In genomic region chr17:45565103-45565502, GRCm38 (mm10) we compare ENCODE assay signal across 8 mouse cellular contexts. TPM values are rescaled to one million over a fixed set of nuclear protein-coding genes. Genes with fewer than 3 reads are reported as not detected.
DNase-seq lines count a peak whose midpoint lies in the region; ATAC-seq lines count a peak whose summit lies in the region.

No protein-coding gene starts in this region.

- ATAC-seq in kidney, embryonic 14.5 days (ENCODE audit: low FRiP score, low TSS enrichment), result no peak
- no peak for ATAC-seq in embryonic facial prominence, embryonic 14.5 days (ENCODE audit: low read depth)
- ATAC-seq in neural tube, embryonic 13.5 days (ENCODE audit: low read depth), result no peak

- peaks cover 4% of the 10 kb centered on the region; the same call in 1 of the 2 replicates for H3K4me1 ChIP-seq in kidney, embryonic 14.5 days (ENCODE audit: control insufficient read depth, insufficient read depth, low read length)
- H3K4me1 ChIP-seq in embryonic facial prominence, embryonic 14.5 days (ENCODE audit: control insufficient read depth, insufficient read depth, low read length), result peaks cover 10% of the 10 kb centered on the region
- H3K4me1 ChIP-seq in limb, embryonic 10.5 days, result peaks cover 20% of the 10 kb centered on the region
- H3K4me1 ChIP-seq in neural tube, embryonic 13.5 days (replicated peaks), result peaks cover 56% of the 10 kb centered on the region

- no peaks in the 10 kb centered on the region for H3K9me3 ChIP-seq in kidney, embryonic 14.5 days (ENCODE audit: control insufficient read depth, low read length)
- H3K9me3 ChIP-seq in embryonic facial prominence, embryonic 14.5 days (ENCODE audit: control insufficient read depth, low read length), result no peaks in the 10 kb centered on the region
- no peaks in the 10 kb centered on the region for H3K9me3 ChIP-seq in limb, embryonic 10.5 days (replicated peaks)
- H3K9me3 ChIP-seq in neural tube, embryonic 13.5 days, result no peaks in the 10 kb centered on the region

- no peak for DNase-seq in kidney, postnatal 10 days
- no peak for DNase-seq in embryonic facial prominence, embryonic 14.5 days (ENCODE audit: low spot score)
- no peak for DNase-seq in limb, embryonic 10.5 days (ENCODE audit: low spot score)
- DNase-seq in embryo, embryonic 9.5 days (ENCODE audit: extremely low spot score), result no peak
- DNase-seq in MN1 (ENCODE audit: low spot score), result no peak
- DNase-seq in urinary bladder, postnatal 10 days (ENCODE audit: low spot score), result no peak

- H3K4me3 ChIP-seq in kidney, embryonic 14.5 days (ENCODE audit: low read length), result peak overlapping the region; percentile 89
- H3K4me3 ChIP-seq in embryonic facial prominence, embryonic 14.5 days (ENCODE audit: low read depth, low read length), result peak overlapping the region; percentile 62
- peak overlapping the region; percentile 87 for H3K4me3 ChIP-seq in limb, embryonic 10.5 days
- peak overlapping the region; percentile 81 for H3K4me3 ChIP-seq in neural tube, embryonic 13.5 days

- H3K9ac ChIP-seq in kidney, embryonic 14.5 days (ENCODE audit: low read depth, low read length), result peak overlapping the region; percentile 89; the same call in 1 of the 2 replicates
- H3K9ac ChIP-seq in embryonic facial prominence, embryonic 14.5 days (ENCODE audit: low read depth, low read length), result peak overlapping the region; percentile 82
- H3K9ac ChIP-seq in neural tube, embryonic 13.5 days, result peak overlapping the region; percentile 92

- 94% methylated on average over 11 of the region's 11 CpGs for WGBS in kidney, embryonic 14.5 days
- 92% methylated on average over 11 of the region's 11 CpGs for WGBS in embryonic facial prominence, embryonic 14.5 days
- WGBS in limb, embryonic 10.5 days, result 97% methylated on average over 11 of the region's 11 CpGs
- 95% methylated on average over 11 of the region's 11 CpGs for WGBS in neural tube, embryonic 13.5 days

- no peak overlapping the region for H3K27ac ChIP-seq in kidney, embryonic 14.5 days (ENCODE audit: low read depth, low read length)
- H3K27ac ChIP-seq in embryonic facial prominence, embryonic 14.5 days (replicated peaks; ENCODE audit: low read depth, low read length), result 0 out of 2 replicates have a peak overlapping the region, but pooled peaks have one; percentile 73
- 0 out of 2 replicates have a peak overlapping the region, but pooled peaks have one; percentile 95 for H3K27ac ChIP-seq in limb, embryonic 10.5 days
- no peak overlapping the region for H3K27ac ChIP-seq in neural tube, embryonic 13.5 days (replicated peaks)

- H3K36me3 ChIP-seq in kidney, embryonic 14.5 days (ENCODE audit: control insufficient read depth, insufficient read depth, low read length), result peaks cover 51% of the 10 kb centered on the region
- H3K36me3 ChIP-seq in embryonic facial prominence, embryonic 14.5 days (ENCODE audit: control insufficient read depth, insufficient read depth, low read length), result peaks cover 51% of the 10 kb centered on the region
- peaks cover 51% of the 10 kb centered on the region for H3K36me3 ChIP-seq in limb, embryonic 10.5 days
- peaks cover 50% of the 10 kb centered on the region for H3K36me3 ChIP-seq in neural tube, embryonic 13.5 days

- no peaks in the 10 kb centered on the region for H3K27me3 ChIP-seq in kidney, embryonic 14.5 days (ENCODE audit: control insufficient read depth, insufficient read depth, low read length)
- no peaks in the 10 kb centered on the region for H3K27me3 ChIP-seq in embryonic facial prominence, embryonic 14.5 days (replicated peaks; ENCODE audit: control insufficient read depth, insufficient read depth, low read length)
- no peaks in the 10 kb centered on the region for H3K27me3 ChIP-seq in limb, embryonic 10.5 days (ENCODE audit: low read depth, poor library complexity, severe bottlenecking)
- H3K27me3 ChIP-seq in neural tube, embryonic 13.5 days, result no peaks in the 10 kb centered on the region

- peak overlapping the region; percentile 85 for H3K4me2 ChIP-seq in kidney, embryonic 14.5 days (replicated peaks; ENCODE audit: low read depth, low read length)
- peak overlapping the region; percentile 93 for H3K4me2 ChIP-seq in embryonic facial prominence, embryonic 14.5 days (ENCODE audit: low read depth, low read length)
- peak overlapping the region; percentile 96 for H3K4me2 ChIP-seq in neural tube, embryonic 13.5 days

RNA-seq across cellular contexts. Expression of gene Slc35b2, which starts 1.4 kb away (rescaled TPM):
- 122 and 140 TPM in 2 replicates for polyA plus RNA-seq in kidney, embryonic 14.5 days (2014; fragmentation: Nextera tagmentation; extraction: Ambion mirVana)
- 139 and 143 TPM in 2 replicates for polyA plus RNA-seq in embryonic facial prominence, embryonic 14.5 days (2014; fragmentation: Nextera tagmentation; extraction: Ambion mirVana)
- 102 and 105 TPM in 2 replicates for polyA plus RNA-seq in limb, embryonic 10.5 days (2016; fragmentation: Nextera tagmentation; extraction: Ambion mirVana)
- polyA plus RNA-seq in neural tube, embryonic 13.5 days (2015; fragmentation: Nextera tagmentation; extraction: Ambion mirVana), result 75.0 and 84.2 TPM in 2 replicates

RNA-seq across cellular contexts. Expression of gene Hsp90ab1, which starts 8.0 kb away (rescaled TPM):
- 1,653 and 1,961 TPM in 2 replicates for polyA plus RNA-seq in kidney, embryonic 14.5 days (2014; fragmentation: Nextera tagmentation; extraction: Ambion mirVana)
- polyA plus RNA-seq in embryonic facial prominence, embryonic 14.5 days (2014; fragmentation: Nextera tagmentation; extraction: Ambion mirVana), result 1,431 and 1,467 TPM in 2 replicates
- polyA plus RNA-seq in limb, embryonic 10.5 days (2016; fragmentation: Nextera tagmentation; extraction: Ambion mirVana), result 2,007 and 2,405 TPM in 2 replicates
- 1,589 and 1,622 TPM in 2 replicates for polyA plus RNA-seq in neural tube, embryonic 13.5 days (2015; fragmentation: Nextera tagmentation; extraction: Ambion mirVana)

RNA-seq across cellular contexts. Expression of gene Nfkbie, which starts 9.6 kb away (rescaled TPM):
- 3.5 and 4.8 TPM in 2 replicates for polyA plus RNA-seq in kidney, embryonic 14.5 days (2014; fragmentation: Nextera tagmentation; extraction: Ambion mirVana)
- 4.3 and 4.7 TPM in 2 replicates for polyA plus RNA-seq in embryonic facial prominence, embryonic 14.5 days (2014; fragmentation: Nextera tagmentation; extraction: Ambion mirVana)
- polyA plus RNA-seq in limb, embryonic 10.5 days (2016; fragmentation: Nextera tagmentation; extraction: Ambion mirVana), result 5.1 and 5.2 TPM in 2 replicates
- polyA plus RNA-seq in neural tube, embryonic 13.5 days (2015; fragmentation: Nextera tagmentation; extraction: Ambion mirVana), result 5.3 and 5.6 TPM in 2 replicates

RNA-seq across cellular contexts. Expression of gene Tmem151b, which starts 15.6 kb away (rescaled TPM):
- polyA plus RNA-seq in kidney, embryonic 14.5 days (2014; fragmentation: Nextera tagmentation; extraction: Ambion mirVana), result 1.7 and 2.0 TPM in 2 replicates
- 1.7 and 2.8 TPM in 2 replicates for polyA plus RNA-seq in embryonic facial prominence, embryonic 14.5 days (2014; fragmentation: Nextera tagmentation; extraction: Ambion mirVana)
- polyA plus RNA-seq in limb, embryonic 10.5 days (2016; fragmentation: Nextera tagmentation; extraction: Ambion mirVana), result 4.1 and 6.8 TPM in 2 replicates
- polyA plus RNA-seq in neural tube, embryonic 13.5 days (2015; fragmentation: Nextera tagmentation; extraction: Ambion mirVana), result 19.4 and 22.6 TPM in 2 replicates

RNA-seq across cellular contexts. Expression of gene Slc29a1, which starts 34.3 kb away (rescaled TPM):
- polyA plus RNA-seq in kidney, embryonic 14.5 days (2014; fragmentation: Nextera tagmentation; extraction: Ambion mirVana), result 61.4 and 83.5 TPM in 2 replicates
- 96.5 and 110 TPM in 2 replicates for polyA plus RNA-seq in embryonic facial prominence, embryonic 14.5 days (2014; fragmentation: Nextera tagmentation; extraction: Ambion mirVana)
- 40.3 and 41.6 TPM in 2 replicates for polyA plus RNA-seq in limb, embryonic 10.5 days (2016; fragmentation: Nextera tagmentation; extraction: Ambion mirVana)
- 40.1 and 41.6 TPM in 2 replicates for polyA plus RNA-seq in neural tube, embryonic 13.5 days (2015; fragmentation: Nextera tagmentation; extraction: Ambion mirVana)

Comparison
In these comparisons a context has a peak if more than half of its experiments do, and no peak if none do; other contexts are left out.
1. H3K27ac ChIP-seq: peak in embryonic facial prominence, embryonic 14.5 days (single experiment) and limb, embryonic 10.5 days (single experiment); none in kidney, embryonic 14.5 days (single experiment) and neural tube, embryonic 13.5 days (single experiment).
2. Peak in every context shown above with its lines, with median percentiles within 50 percentile points of each other: H3K4me2 ChIP-seq, H3K4me3 ChIP-seq and H3K9ac ChIP-seq.